In the genomic region with DNA sequence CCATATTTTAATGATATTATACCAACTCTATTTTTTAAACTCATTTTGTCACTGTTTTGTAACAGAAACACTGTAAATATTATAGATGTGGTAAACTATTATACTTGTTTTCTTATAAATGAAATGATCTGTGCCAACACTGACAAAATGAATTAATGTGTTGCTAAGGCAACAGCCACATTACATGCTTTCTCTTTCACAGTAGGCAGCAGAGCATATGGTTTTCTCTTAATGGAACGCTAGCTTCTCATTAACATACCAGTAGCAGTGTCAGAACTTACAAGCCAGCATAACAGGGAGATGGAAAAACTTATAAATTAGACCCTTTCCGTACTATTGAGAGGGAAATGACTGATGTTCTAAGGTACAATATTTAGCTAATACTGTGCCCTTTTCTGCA, we compare ENCODE assay signal across 17 mouse cellular contexts.
A peak's percentile ranks its signal among the peaks of the same experiment; 100 is the strongest.
DNase-seq lines count a peak whose midpoint lies in the region; ATAC-seq lines count a peak whose summit lies in the region.
"Had no signal": no experiment of that assay in that cellular context is flagged by ENCODE, and none has a peak within 500 bp of the region (broad histone marks: within the 10 kb centered on the region; RNA-seq: fewer than 3 reads in every experiment).

No protein-coding gene starts in this region.

- no peaks in the 10 kb centered on the region for H3K36me3 ChIP-seq in hindbrain, embryonic 12.5 days
- H3K36me3 ChIP-seq in hindbrain, embryonic 10.5 days = no peaks in the 10 kb centered on the region
- no peaks in the 10 kb centered on the region for H3K36me3 ChIP-seq in hindbrain, embryonic 15.5 days
- H3K36me3 ChIP-seq in neural tube, embryonic 14.5 days (ENCODE audit: control insufficient read depth, insufficient read depth, low read length) = no peaks in the 10 kb centered on the region
- H3K36me3 ChIP-seq: G1E; heart, embryonic 12.5 days had no signal

- H3K9me3 ChIP-seq in hindbrain, embryonic 12.5 days (replicated peaks) = no peaks in the 10 kb centered on the region
- no peaks in the 10 kb centered on the region for H3K9me3 ChIP-seq in hindbrain, embryonic 10.5 days
- no peaks in the 10 kb centered on the region for H3K9me3 ChIP-seq in hindbrain, embryonic 15.5 days
- no peaks in the 10 kb centered on the region for H3K9me3 ChIP-seq in neural tube, embryonic 14.5 days (ENCODE audit: control insufficient read depth, low read length)
- H3K9me3 ChIP-seq: heart, embryonic 12.5 days had no signal

- H3K27ac ChIP-seq in hindbrain, embryonic 12.5 days = no peak overlapping the region
- H3K27ac ChIP-seq in hindbrain, embryonic 10.5 days = no peak overlapping the region
- no peak overlapping the region for H3K27ac ChIP-seq in hindbrain, embryonic 15.5 days (replicated peaks)
- H3K27ac ChIP-seq in neural tube, embryonic 14.5 days (ENCODE audit: low read depth, low read length) = no peak overlapping the region
- H3K27ac ChIP-seq: gastrocnemius, adult 2 months had no signal

- H3K4me1 ChIP-seq in hindbrain, embryonic 12.5 days = no peaks in the 10 kb centered on the region
- H3K4me1 ChIP-seq in hindbrain, embryonic 10.5 days (replicated peaks) = peaks cover 9% of the 10 kb centered on the region; the same call in 1 of the 2 replicates
- H3K4me1 ChIP-seq in hindbrain, embryonic 15.5 days (replicated peaks) = no peaks in the 10 kb centered on the region
- H3K4me1 ChIP-seq in neural tube, embryonic 14.5 days (ENCODE audit: control insufficient read depth, insufficient read depth, low read length) = no peaks in the 10 kb centered on the region
- H3K4me1 ChIP-seq: heart, embryonic 12.5 days had no signal

- H3K4me3 ChIP-seq in hindbrain, embryonic 12.5 days = no peak overlapping the region
- H3K4me3 ChIP-seq in hindbrain, embryonic 10.5 days = no peak overlapping the region
- H3K4me3 ChIP-seq in hindbrain, embryonic 15.5 days = no peak overlapping the region
- H3K4me3 ChIP-seq in neural tube, embryonic 14.5 days (ENCODE audit: low read depth, low read length) = no peak overlapping the region
- H3K4me3 ChIP-seq: gastrocnemius, adult 2 months; heart, embryonic 12.5 days had no signal

- H3K9ac ChIP-seq in hindbrain, embryonic 12.5 days = no peak overlapping the region
- H3K9ac ChIP-seq in hindbrain, embryonic 15.5 days = no peak overlapping the region
- H3K9ac ChIP-seq in neural tube, embryonic 14.5 days (replicated peaks; ENCODE audit: low read depth, low read length) = no peak overlapping the region
- H3K9ac ChIP-seq: heart, embryonic 12.5 days; lung, embryonic 14.5 days had no signal

- 22% methylated on average over 2 of the region's 2 CpGs for WGBS in hindbrain, embryonic 12.5 days
- WGBS in hindbrain, embryonic 10.5 days = 46% methylated on average over 2 of the region's 2 CpGs
- 8% methylated on average over 2 of the region's 2 CpGs for WGBS in hindbrain, embryonic 15.5 days
- 20% methylated on average over 2 of the region's 2 CpGs for WGBS in neural tube, embryonic 14.5 days

- peaks cover 4% of the 10 kb centered on the region; the same call in 1 of the 2 replicates for H3K27me3 ChIP-seq in hindbrain, embryonic 12.5 days
- peaks cover 25% of the 10 kb centered on the region for H3K27me3 ChIP-seq in hindbrain, embryonic 10.5 days (ENCODE audit: insufficient read depth, poor library complexity, severe bottlenecking)
- no peaks in the 10 kb centered on the region; the same call in 1 of the 2 replicates for H3K27me3 ChIP-seq in hindbrain, embryonic 15.5 days
- no peaks in the 10 kb centered on the region for H3K27me3 ChIP-seq in neural tube, embryonic 14.5 days (ENCODE audit: control insufficient read depth, insufficient read depth, low read length)
- H3K27me3 ChIP-seq: heart, embryonic 12.5 days had no signal

- DNase-seq in hindbrain, embryonic 10.5 days (ENCODE audit: low spot score) = no peak
- peak; percentile 47 for DNase-seq in embryo, embryonic 10.5 days (ENCODE audit: low spot score)
- DNase-seq in kidney, adult 11 months = no peak
- no peak for DNase-seq in testis, postnatal 10 days (ENCODE audit: low spot score)
- DNase-seq: adrenal gland, postnatal 14 days; cerebellum, adult 11-12 months; gastrocnemius, adult 2 months; kidney, adult 9 months; lung, embryonic 14.5 days; right cerebral cortex, adult 18-20 months; thymus, adult 18-20 months had no signal

- H3K4me2 ChIP-seq in hindbrain, embryonic 12.5 days (replicated peaks) = no peak overlapping the region
- H3K4me2 ChIP-seq in hindbrain, embryonic 15.5 days = no peak overlapping the region
- no peak overlapping the region for H3K4me2 ChIP-seq in neural tube, embryonic 14.5 days (ENCODE audit: low read depth, low read length)
- H3K4me2 ChIP-seq: heart, embryonic 12.5 days; lung, embryonic 14.5 days had no signal

- ATAC-seq in hindbrain, embryonic 12.5 days (ENCODE audit: low FRiP score) = peak; percentile 86; the same call in 1 of the 2 replicates
- ATAC-seq in hindbrain, embryonic 15.5 days (ENCODE audit: low FRiP score, low read depth) = 0 out of 2 replicates have a peak, but pooled peaks have one; percentile 61
- peak; percentile 41; the same call in 1 of the 2 replicates for ATAC-seq in neural tube, embryonic 14.5 days (ENCODE audit: low read depth)
- no peak for ATAC-seq in cerebellum, adult (ENCODE audit: insufficient number of reproducible peaks, low FRiP score, low TSS enrichment)
